Mouse (Mus musculus) lung, postnatal 0 days (tissue): ENCODE data around the gene Rgs9bp.

Experiments
- CTCF ChIP-seq: IDR thresholded peaks from 2 replicates; pipeline ENCODE4 v1.5.1; 2016; ENCODE audit warnings: antibody characterized with exemption, mild to moderate bottlenecking
- EP300 ChIP-seq: IDR thresholded peaks from 2 replicates; pipeline ENCODE4 v1.6.1; 2016; ENCODE audit warnings: antibody characterized with exemption, mild to moderate bottlenecking, control low read depth

DNA sequence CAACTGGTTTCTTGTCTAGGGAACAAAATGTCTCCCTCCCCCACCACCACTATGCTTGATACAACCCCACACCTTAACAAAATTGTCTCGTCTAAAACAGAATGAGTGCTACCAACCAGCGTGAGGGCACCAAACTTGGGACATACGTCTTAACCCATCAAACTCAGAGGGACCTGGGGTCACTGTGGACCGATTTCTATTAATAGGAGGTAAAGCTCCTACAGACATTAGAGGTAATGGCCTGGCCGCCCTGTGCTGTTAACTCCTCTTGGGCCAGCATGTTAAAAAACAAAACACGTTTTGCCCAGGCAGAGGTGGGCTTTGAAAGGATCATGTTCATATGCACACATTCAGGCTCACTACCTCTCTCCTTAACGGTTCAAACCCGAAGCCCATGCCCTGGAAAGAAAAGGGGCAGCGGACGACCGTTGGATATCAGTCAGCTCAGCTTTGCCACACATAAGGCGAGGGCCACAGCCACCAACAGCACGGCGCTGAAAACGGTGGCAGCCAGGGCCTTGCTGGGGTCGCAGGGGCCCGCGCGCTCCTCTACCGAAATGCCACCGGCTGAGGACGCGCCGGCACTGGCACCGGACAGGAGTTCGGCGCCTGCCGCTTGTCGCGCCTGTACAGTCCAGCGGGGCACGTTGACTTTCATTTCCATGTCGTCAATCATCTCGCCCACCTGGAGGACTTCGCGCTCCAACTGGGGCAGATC lies 1.2 kb downstream of the Rgs9bp start:
- TF ChIP-seq CTCF (no peak), EP300 (no peak)
